25 mouse cellular contexts compared by ENCODE assay signal in genomic region chr6:127373052-127373451, GRCm38 (mm10).
DNase-seq lines count a peak whose midpoint lies in the region; ATAC-seq and TF ChIP-seq lines count a peak whose summit lies in the region.
"Had no signal": no experiment of that assay in that cellular context is flagged by ENCODE, and none has a peak within 500 bp of the region (broad histone marks: within the 10 kb centered on the region; RNA-seq: fewer than 3 reads in every experiment).

No protein-coding gene starts in this region.

- H3K36me3 ChIP-seq in forebrain, embryonic 16.5 days (ENCODE audit: control insufficient read depth, insufficient read depth): no peaks in the 10 kb centered on the region
- H3K36me3 ChIP-seq in forebrain, embryonic 12.5 days (replicated peaks): no peaks in the 10 kb centered on the region
- no peaks in the 10 kb centered on the region for H3K36me3 ChIP-seq in hindbrain, embryonic 10.5 days
- no peaks in the 10 kb centered on the region for H3K36me3 ChIP-seq in hindbrain, embryonic 11.5 days (ENCODE audit: control insufficient read depth, insufficient read depth, low read length)
- H3K36me3 ChIP-seq in midbrain, postnatal 0 days (ENCODE audit: insufficient read depth, low read length): no peaks in the 10 kb centered on the region
- no peaks in the 10 kb centered on the region for H3K36me3 ChIP-seq in midbrain, embryonic 15.5 days (replicated peaks)
- H3K36me3 ChIP-seq: forebrain, embryonic 10.5 days; forebrain, embryonic 15.5 days; heart, embryonic 10.5 days; heart, embryonic 13.5 days; intestine, embryonic 15.5 days had no signal

- no peak overlapping the region for H3K4me3 ChIP-seq in forebrain, embryonic 16.5 days (replicated peaks; ENCODE audit: low read length)
- no peak overlapping the region for H3K4me3 ChIP-seq in forebrain, embryonic 12.5 days (replicated peaks)
- H3K4me3 ChIP-seq in hindbrain, embryonic 10.5 days: no peak overlapping the region
- H3K4me3 ChIP-seq in hindbrain, embryonic 11.5 days (ENCODE audit: low read depth, low read length): no peak overlapping the region
- H3K4me3 ChIP-seq in midbrain, postnatal 0 days (ENCODE audit: low read depth, low read length): no peak overlapping the region
- H3K4me3 ChIP-seq in midbrain, embryonic 15.5 days: no peak overlapping the region
- H3K4me3 ChIP-seq: forebrain, embryonic 10.5 days; forebrain, embryonic 15.5 days; gastrocnemius, adult 2 months; heart, embryonic 10.5 days; heart, embryonic 13.5 days; intestine, embryonic 15.5 days had no signal

- no peaks in the 10 kb centered on the region for H3K27me3 ChIP-seq in forebrain, embryonic 16.5 days (replicated peaks; ENCODE audit: control insufficient read depth, insufficient read depth, low read length)
- H3K27me3 ChIP-seq in forebrain, embryonic 12.5 days: no peaks in the 10 kb centered on the region
- H3K27me3 ChIP-seq in hindbrain, embryonic 10.5 days (ENCODE audit: insufficient read depth, poor library complexity, severe bottlenecking): peaks cover 24% of the 10 kb centered on the region; the same call in 1 of the 2 replicates
- no peaks in the 10 kb centered on the region for H3K27me3 ChIP-seq in hindbrain, embryonic 11.5 days (ENCODE audit: control insufficient read depth, insufficient read depth, low read length)
- no peaks in the 10 kb centered on the region for H3K27me3 ChIP-seq in midbrain, postnatal 0 days (ENCODE audit: insufficient read depth, low read length)
- H3K27me3 ChIP-seq in midbrain, embryonic 15.5 days (replicated peaks): no peaks in the 10 kb centered on the region
- H3K27me3 ChIP-seq: forebrain, embryonic 15.5 days; heart, embryonic 13.5 days; intestine, embryonic 15.5 days had no signal

- 0 out of 2 replicates have a peak, but pooled peaks have one; percentile 57 for ATAC-seq in forebrain, embryonic 16.5 days
- ATAC-seq in forebrain, embryonic 12.5 days (ENCODE audit: low FRiP score): no peak
- no peak for ATAC-seq in hindbrain, embryonic 11.5 days (ENCODE audit: low FRiP score)
- no peak for ATAC-seq in midbrain, postnatal 0 days (ENCODE audit: low FRiP score)
- no peak for ATAC-seq in midbrain, embryonic 15.5 days (replicated peaks)
- ATAC-seq: forebrain, embryonic 15.5 days; intestine, embryonic 15.5 days had no signal

- WGBS in forebrain, embryonic 16.5 days: 29% methylated on average over 5 of the region's 5 CpGs
- 63% methylated on average over 5 of the region's 5 CpGs for WGBS in forebrain, embryonic 12.5 days
- WGBS in hindbrain, embryonic 10.5 days: 67% methylated on average over 5 of the region's 5 CpGs
- 67% methylated on average over 5 of the region's 5 CpGs for WGBS in hindbrain, embryonic 11.5 days
- 38% methylated on average over 5 of the region's 5 CpGs for WGBS in midbrain, postnatal 0 days
- WGBS in midbrain, embryonic 15.5 days: 51% methylated on average over 5 of the region's 5 CpGs

- peaks cover 8% of the 10 kb centered on the region for H3K4me1 ChIP-seq in forebrain, embryonic 16.5 days (replicated peaks; ENCODE audit: control insufficient read depth, insufficient read depth, low read length)
- H3K4me1 ChIP-seq in forebrain, embryonic 12.5 days: peaks cover 23% of the 10 kb centered on the region
- peaks cover 46% of the 10 kb centered on the region for H3K4me1 ChIP-seq in hindbrain, embryonic 10.5 days (replicated peaks)
- no peaks in the 10 kb centered on the region for H3K4me1 ChIP-seq in hindbrain, embryonic 11.5 days (replicated peaks; ENCODE audit: control insufficient read depth, insufficient read depth, low read length)
- H3K4me1 ChIP-seq in midbrain, postnatal 0 days (ENCODE audit: insufficient read depth, low read length): no peaks in the 10 kb centered on the region
- peaks cover 12% of the 10 kb centered on the region; the same call in 1 of the 2 replicates for H3K4me1 ChIP-seq in midbrain, embryonic 15.5 days

- no peaks in the 10 kb centered on the region for H3K9me3 ChIP-seq in forebrain, embryonic 16.5 days (ENCODE audit: control insufficient read depth, low read length)
- H3K9me3 ChIP-seq in forebrain, embryonic 12.5 days: no peaks in the 10 kb centered on the region
- no peaks in the 10 kb centered on the region for H3K9me3 ChIP-seq in hindbrain, embryonic 10.5 days
- no peaks in the 10 kb centered on the region for H3K9me3 ChIP-seq in hindbrain, embryonic 11.5 days (ENCODE audit: control insufficient read depth, low read length)
- H3K9me3 ChIP-seq in midbrain, postnatal 0 days (ENCODE audit: low read length): no peaks in the 10 kb centered on the region
- H3K9me3 ChIP-seq in midbrain, embryonic 15.5 days: no peaks in the 10 kb centered on the region
- H3K9me3 ChIP-seq: forebrain, embryonic 10.5 days; forebrain, embryonic 15.5 days; heart, embryonic 10.5 days; heart, embryonic 13.5 days; intestine, embryonic 15.5 days had no signal

- DNase-seq in hindbrain, embryonic 10.5 days (ENCODE audit: low spot score): no peak
- DNase-seq in hindbrain, embryonic 11.5 days (ENCODE audit: low spot score): no peak
- DNase-seq in midbrain, postnatal 0 days (ENCODE audit: low spot score): peak; percentile 21
- DNase-seq in naive thymus-derived CD4-positive, alpha-beta T cell, adult 2 months (ENCODE audit: low read depth): peak; percentile 33
- DNase-seq in adrenal gland, postnatal 10 days: no peak
- DNase-seq: adrenal gland, adult 2 months; adrenal gland, postnatal 25 days; cerebellum, adult 18-20 months; cerebellum, adult 9-10 months; cerebellum, postnatal 14 days; gastrocnemius, adult 2 months; gastrocnemius, postnatal 14 days; heart, adult 18-20 months; heart, postnatal 14 days; heart, postnatal 4 days; kidney, adult 11 months had no signal

- no peak overlapping the region for H3K9ac ChIP-seq in forebrain, embryonic 16.5 days (replicated peaks; ENCODE audit: low read depth, low read length)
- H3K9ac ChIP-seq in forebrain, embryonic 12.5 days: no peak overlapping the region
- no peak overlapping the region for H3K9ac ChIP-seq in hindbrain, embryonic 11.5 days (ENCODE audit: low read depth, low read length)
- H3K9ac ChIP-seq in midbrain, postnatal 0 days (replicated peaks; ENCODE audit: low read length, poor library complexity, severe bottlenecking): no peak overlapping the region
- H3K9ac ChIP-seq in midbrain, embryonic 15.5 days: no peak overlapping the region
- H3K9ac ChIP-seq: forebrain, embryonic 15.5 days; heart, embryonic 13.5 days; hindbrain, embryonic 14.5 days; intestine, embryonic 15.5 days had no signal

- no peak for TF ChIP-seq CTCF in midbrain, postnatal 0 days (IDR thresholded peaks at IDR 0.05)

- H3K4me2 ChIP-seq in forebrain, embryonic 16.5 days (ENCODE audit: low read length): no peak overlapping the region
- no peak overlapping the region for H3K4me2 ChIP-seq in forebrain, embryonic 12.5 days
- H3K4me2 ChIP-seq in hindbrain, embryonic 11.5 days (replicated peaks; ENCODE audit: low read depth, low read length): no peak overlapping the region
- H3K4me2 ChIP-seq in midbrain, postnatal 0 days (ENCODE audit: low read depth, low read length, poor library complexity, severe bottlenecking): no peak overlapping the region
- no peak overlapping the region for H3K4me2 ChIP-seq in midbrain, embryonic 15.5 days
- H3K4me2 ChIP-seq: forebrain, embryonic 15.5 days; heart, embryonic 13.5 days; hindbrain, embryonic 14.5 days; intestine, embryonic 15.5 days had no signal

- H3K27ac ChIP-seq in forebrain, embryonic 16.5 days (ENCODE audit: low read length): no peak overlapping the region
- H3K27ac ChIP-seq in forebrain, embryonic 12.5 days: no peak overlapping the region
- peak overlapping the region; percentile 29; the same call in 1 of the 2 replicates for H3K27ac ChIP-seq in hindbrain, embryonic 10.5 days
- no peak overlapping the region for H3K27ac ChIP-seq in hindbrain, embryonic 11.5 days (ENCODE audit: low read depth, low read length)
- no peak overlapping the region for H3K27ac ChIP-seq in midbrain, postnatal 0 days (ENCODE audit: low read depth, low read length)
- no peak overlapping the region for H3K27ac ChIP-seq in midbrain, embryonic 15.5 days
- H3K27ac ChIP-seq: forebrain, embryonic 10.5 days; forebrain, embryonic 15.5 days; gastrocnemius, adult 2 months; heart, embryonic 13.5 days; hindbrain, embryonic 14.5 days; intestine, embryonic 15.5 days had no signal

Comparison
In these comparisons a context has a peak if more than half of its experiments do, and no peak if none do; other contexts are left out.
1. DNase-seq: peak in midbrain, postnatal 0 days (single experiment) and naive thymus-derived CD4-positive, alpha-beta T cell, adult 2 months (single experiment); none in hindbrain, embryonic 10.5 days (single experiment), hindbrain, embryonic 11.5 days (single experiment) and adrenal gland, postnatal 10 days (single experiment).